Mouse (Mus musculus) heart, adult 18-20 months (tissue): ENCODE measurements around the gene Reep3. TPM values are rescaled to one million over a fixed set of nuclear protein-coding genes. Genes with fewer than 3 reads are reported as not detected.
A peak's percentile ranks its signal among the peaks of the same experiment; 100 is the strongest.

Source experiments
- DNase-seq, 2 experiments: peaks; one replicate each; pipeline ENCODE4 v3.0.0; 2021 to 2022; ENCODE audit warnings: mixed read lengths in 1 of 2
- total RNA-seq, 2 experiments: library from RNA; stranded (reverse); gene quantifications; 2 replicates each; pipeline ENCODE4 v1.2.3; 2021

Reep3 gene
- total RNA-seq, 2 experiments from 2014 or later = 16.0 to 19.6 TPM

DNA sequence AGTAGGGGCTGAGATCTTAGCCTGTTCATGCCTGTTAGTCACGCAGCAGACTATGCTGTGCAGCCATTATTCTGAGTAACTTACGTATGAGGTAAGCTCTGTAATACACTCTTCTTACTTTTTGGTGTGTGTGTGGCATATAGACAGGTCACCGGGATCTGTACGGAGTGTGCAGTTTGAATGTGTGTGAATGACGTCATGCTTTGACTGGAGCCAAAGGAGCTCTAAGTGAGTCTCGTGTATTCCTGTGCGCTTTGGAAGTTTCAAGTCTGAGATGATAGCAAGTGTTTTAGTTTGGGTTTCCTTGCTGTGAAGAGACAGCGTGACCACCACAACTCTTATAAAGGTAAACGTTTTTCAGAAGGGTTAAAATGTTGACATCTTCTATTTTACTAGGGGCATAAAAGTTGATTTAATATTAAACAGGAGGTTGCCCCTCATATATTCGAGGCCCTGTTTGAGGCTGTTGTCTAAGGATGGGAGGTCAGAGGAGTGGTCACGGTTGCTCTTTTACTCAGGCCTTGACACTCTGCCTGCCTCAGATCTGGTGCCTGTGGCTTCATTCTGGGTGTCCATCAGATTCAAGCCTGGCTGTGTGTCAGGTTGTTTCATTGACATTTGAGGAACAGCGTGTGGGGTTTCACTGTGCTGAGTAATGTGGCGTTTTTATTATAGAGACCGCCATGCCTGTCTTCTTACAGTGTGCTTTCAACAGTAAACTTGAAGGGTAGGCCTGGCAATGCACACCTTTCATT is 14.5 kb upstream of the Reep3 start:
- DNase-seq = no peak

DNA sequence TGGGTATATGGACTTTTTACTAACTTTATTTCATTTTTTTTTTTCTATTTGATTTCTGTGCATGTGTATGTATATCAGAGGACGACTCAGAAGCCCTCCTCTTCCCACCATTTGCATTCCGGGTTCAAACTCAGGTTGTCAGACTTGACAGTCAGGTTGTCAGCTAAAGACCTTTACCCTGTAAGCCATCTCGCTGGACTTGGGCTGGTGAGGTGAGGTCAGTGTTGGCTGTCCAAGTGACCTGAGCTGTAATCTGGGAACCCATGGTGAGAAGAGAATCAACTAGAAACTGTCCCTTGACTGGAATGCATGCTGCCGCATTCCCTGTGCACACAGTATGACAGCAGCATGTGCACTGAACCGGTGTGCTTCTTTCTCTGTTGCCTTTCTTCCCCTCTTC is 12.9 kb upstream of the Reep3 start:
- no peak for DNase-seq

DNA sequence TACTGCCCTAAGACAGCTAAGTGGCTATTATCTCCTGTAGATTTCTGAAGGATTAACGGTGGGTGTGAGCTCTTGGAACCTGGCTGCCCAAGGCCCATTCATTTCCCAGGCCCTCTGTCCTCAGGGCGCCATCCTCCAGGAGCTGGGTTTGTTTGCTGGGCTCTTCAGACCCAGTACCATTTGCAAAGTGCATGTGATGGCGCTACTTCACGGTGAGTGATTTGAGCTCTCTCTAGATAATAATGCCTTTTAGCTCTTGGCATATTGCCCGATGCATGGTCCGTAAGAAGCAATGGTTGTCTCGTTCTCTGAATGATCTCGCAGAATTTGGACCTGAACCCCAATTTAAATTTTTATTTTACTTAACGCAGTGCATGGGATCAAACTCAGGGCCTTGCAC is 11.4 kb upstream of the Reep3 start:
- DNase-seq = no peak

DNA sequence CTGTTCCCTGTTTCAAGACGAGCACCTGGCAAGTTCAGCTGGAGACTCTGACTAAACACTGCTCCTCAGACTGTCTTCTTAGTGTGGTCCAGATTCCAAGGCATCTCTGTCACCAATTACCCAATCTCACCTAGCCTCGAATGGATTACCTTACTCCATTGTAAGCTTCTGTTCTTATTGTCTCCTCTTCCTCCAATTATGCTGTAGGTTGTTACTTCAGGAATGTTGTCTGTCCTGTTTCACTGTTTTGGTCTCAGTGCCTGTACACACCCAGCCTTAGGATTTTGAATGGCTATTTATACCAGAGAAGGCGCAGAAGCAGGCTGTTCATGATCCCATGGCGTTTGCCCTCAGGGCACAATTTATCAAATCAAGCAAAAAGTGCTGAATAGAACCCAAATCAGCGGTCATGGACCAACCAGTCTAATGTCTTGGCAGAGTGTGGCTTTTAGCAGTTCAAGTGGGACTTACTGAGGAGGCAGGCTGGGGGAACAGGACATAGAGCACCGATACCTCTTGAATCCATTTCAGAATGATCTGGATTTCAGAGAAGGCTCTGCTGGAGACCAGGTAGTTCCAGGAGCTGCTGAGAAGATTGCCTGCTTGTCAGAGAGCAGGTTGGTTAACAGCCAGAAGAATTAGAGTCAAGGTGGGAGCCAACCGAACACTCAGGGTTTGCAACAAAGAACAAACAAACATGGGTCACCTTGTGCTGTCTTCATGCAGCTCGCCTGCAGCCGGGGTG is 10.4 kb upstream of the Reep3 start:
- DNase-seq = no peak

DNA sequence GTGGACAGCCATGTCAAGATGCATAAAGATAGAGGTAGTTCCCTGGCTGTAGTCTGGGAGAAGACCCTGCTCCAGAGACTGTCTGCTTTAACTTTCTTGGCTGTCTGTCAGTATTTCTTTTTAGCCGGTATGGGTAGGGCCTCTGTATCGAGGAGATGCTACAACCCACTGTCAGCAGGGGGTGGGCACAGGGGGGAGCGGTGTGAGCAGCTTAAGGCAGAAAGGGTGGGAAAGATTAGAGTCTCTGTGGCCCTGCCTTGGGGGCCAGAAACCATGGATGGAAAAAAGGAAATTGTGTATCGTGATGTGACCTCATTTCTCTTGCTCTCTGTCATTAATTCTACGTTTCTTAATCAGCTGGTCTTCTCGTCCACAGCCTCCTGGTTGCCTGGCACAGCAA is 9.7 kb upstream of the Reep3 start:
- no peak for DNase-seq

DNA sequence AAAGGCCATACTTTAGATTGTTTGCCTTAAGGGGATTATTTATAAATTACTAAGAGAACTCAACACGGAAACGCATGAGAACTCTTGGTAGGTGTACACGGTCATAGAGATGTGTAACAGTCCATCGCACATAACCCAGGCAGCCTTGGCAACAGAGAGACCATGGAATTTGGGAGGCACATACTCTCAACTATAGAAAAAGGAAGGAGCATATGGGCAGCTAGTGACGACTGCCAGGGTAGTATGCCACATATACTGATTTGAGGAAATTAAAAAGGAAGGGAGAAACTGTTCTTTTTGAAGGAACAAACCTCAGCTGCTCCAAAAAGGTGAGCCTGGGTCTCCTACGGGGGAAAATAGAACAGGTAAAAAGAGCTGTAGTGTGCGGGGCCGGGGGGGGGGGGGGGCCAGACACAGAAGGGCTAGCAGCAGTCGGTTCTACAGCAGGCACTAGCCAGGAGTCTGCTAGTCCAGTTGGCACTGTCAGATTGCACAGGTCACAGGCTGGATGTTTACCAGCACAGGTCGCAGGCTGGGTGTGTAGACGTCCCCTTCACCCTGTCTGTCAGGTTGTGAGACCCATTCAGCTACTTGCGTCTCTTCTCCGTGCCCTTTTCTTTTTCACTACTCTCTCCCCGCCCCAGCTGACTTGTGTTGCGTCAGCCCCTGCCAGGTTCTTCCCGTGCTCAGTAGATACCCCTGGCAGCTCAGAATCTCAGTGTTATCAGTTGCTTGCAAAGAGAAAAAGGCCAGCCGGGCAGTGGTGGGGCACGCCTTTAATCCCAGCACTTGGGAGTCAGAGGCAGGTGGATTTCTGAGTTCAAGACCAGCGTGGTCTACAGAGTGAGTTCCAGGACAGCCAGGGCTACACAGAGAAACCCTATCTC is 8.8 kb upstream of the Reep3 start:
- peak in 1 of 2 experiments; percentile 36 for DNase-seq

DNA sequence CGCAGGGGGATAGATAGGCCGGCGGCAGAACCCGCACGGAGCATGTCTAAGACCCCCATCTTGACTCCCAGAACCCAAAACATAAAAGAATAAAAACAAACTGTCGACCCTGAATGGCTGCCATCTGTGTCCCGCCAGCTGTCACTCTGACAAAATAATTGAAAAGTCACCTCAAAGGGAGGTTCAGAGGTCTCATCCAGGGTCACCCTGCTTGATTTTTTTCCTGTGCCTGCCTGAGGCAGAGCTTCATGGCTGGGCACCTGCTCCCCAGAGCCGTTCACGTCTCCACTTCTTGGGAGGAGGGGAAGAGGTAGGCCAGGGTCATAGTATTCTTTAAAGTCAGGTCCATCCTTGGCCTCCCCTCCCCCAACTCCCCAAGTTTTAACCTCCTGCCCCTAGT is 7.8 kb upstream of the Reep3 start:
- no peak for DNase-seq

DNA sequence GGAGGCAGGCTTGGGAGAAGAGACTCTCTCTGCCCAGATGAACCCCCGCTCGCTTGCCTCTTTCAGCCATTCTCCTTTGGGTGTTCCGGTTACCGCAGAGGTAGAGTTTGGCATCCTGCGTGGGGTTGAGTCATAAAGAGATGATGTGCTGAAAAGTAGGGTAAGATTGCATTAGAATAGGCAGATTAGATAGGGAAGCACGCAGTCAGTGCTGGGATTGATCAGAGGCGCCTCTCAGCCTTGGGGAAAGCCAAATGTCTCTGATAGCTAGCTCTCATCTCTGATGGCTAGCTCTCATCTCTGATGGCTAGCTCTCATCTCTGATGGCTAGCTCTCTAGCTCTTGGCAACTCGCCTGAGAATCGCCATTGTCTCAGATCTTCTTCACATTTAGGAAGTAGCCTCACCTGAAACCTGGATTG is 4.1 kb upstream of the Reep3 start:
- no peak for DNase-seq

DNA sequence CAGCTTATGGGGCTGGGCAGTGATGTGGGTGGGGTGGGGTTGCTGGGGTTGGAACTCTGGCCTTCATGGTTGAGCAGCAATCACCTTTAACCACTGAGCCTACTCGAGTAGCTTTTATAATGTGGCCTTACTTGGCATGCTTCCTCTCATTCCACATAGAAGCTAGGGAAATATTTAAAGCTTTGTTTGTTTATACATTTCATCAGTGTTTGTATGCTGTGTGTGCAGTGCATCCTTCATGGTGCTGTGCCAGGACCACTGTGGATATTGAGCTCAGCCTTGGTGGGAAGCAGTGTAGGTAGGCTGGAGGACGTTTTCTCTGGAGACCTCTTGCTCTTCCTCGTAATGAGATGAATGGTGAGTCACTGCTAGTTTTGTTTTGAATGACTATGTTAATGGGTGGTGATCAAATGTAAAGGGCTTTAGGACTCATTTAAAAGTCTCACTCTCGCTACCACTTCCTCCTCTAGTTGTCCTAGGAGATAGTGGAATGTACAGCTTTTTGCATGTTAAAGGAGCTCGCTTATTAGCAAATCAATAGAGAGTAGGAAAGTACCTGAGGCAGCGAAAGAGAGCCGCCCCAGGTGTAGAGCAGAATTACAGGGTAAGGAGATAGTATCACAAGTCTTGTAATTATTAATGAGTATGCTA is 3.4 kb upstream of the Reep3 start:
- no peak for DNase-seq

DNA sequence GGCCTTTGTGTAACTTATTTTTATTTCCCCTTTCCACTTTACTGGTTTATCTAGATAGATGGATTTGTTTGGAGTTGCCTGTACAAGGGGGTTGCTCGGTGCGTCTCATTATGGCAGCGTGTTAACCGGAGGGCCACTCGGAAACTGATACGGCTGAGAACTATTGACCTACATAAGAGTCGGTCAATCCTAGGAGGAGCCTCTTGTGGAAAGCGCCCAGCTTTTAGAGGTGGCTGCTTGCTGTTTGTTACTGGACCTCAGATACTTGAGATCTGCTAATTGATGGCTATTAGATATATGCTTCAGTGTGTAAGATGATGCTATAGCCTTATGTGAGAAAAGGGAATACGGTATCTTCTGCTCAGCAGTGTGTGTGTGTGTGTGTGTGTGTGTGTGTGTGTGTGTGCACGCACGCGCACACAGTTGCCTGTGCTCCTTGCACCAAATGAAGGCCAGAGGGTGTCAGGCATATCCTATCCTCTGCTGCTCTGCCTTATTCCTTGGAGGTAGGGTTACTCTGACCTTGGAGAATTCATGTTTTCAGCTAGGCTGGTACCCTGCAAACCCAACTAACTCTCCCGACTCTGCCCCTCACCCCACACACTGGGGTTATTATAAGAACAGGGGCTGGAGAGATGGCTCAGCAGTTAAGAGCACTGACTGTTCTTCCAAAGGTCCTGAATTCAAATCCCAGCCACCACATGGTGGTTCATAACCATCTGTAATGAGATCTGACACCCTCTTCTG is 2.6 kb upstream of the Reep3 start:
- DNase-seq = no peak

DNA sequence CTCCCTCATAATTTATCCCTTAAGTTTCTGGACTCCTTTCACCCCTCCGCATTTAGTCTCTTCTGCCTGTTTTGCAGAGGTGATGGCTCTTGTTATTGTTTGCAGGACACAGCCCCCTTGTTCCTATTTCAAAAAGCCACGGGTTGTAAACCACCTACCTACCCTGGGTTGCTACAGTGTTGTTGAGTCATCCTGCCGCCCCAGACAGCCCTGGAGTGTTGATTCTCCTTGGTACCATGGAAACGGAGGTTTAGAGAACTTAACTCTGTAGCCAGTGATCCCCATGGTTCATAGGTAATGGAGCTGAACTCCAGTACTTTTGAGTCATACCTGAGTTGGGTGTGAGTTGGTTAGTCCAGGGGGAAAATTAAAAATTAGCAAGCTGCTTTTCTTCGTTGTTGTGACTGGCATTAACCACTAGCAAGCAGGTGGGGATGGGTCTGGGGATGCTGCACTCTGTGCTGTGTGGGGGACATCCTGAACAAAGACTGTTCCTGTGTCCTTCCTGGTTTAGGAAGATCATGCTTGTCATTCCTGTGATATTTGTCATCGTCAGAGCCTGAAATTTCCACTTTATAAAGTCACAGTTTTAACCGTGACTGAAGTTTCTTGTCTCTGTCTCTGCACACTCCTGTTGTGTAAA is 1.8 kb upstream of the Reep3 start:
- no peak for DNase-seq

DNA sequence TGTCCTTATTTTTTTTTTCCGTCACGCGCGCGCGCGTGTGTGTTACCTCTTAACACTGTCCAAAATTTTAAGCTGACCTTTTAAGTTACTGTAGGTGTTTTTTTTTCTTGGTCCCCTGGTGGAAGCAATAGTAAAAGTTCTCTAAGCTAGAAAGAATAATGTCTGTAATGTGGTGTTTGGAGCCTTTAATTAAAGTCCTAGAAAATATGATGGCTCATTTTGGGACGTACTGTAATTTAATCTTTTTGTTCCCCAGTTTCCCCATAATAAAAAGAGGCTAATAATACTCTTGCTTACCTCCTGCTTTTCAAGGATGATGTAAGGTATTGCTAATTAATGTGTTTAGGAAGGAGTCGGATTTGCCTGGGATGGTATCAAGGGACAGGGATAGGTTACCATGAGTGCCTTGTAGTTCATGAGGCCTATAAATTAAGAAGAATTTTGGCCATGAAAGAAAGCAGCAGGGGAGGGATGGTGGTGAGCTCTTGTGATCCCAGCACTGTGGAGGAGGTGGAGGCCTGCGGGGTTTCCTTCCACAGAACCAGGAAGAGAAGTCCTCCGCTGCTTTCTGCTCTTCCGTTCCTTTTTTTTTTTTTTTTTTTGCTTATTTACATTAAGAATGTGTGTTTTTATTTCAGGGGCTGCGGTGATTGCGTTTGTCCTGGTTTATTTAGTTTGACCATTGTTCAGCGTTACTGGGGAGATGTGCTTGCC is 849 bp upstream of the Reep3 start:
- no peak for DNase-seq

DNA sequence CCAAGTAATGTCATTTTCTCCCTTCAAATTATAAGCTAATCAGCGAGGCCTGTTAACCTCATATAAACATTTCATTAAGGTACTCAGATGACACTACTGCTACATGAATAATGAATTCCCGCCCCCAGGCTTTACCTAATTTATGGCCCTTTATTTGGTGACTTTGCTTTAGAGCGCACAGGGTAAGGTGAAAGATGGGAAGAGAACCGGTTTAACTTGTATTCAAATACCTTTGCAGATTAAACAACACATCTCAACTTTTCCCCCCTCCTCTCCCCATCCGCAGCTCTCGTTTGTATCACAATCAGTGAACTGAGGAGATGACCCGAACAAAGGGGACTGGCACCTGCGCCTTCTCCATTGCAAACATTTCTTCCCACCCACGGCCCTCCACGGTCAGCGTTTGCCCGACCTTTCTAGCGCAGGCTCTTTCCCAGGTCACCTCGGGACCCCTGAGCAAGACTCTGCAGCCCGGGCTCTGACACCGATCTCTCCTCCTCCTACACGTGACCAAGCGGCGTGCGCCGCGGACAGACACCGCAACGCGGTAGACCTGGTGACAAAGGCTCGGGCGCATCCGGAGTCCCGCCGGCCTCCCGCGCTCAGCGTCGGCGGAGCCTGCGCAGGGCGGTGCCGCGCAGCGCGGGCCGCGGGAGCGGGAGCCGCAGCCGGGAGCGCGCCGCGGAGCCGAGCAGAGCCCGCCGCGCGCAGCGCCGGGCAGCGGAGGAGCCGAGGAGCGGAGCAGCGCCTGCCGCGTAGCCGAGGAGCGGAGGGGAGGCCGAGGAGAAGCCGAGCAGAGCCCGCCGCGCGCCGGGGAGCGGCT is 736 bp downstream of the Reep3 start, which contains the start of gene Jmjd1c:
Gene Jmjd1c, plus strand, starts transcription at position 328 of the 823 bp plus-strand sequence.
- DNase-seq = peak in 1 of 2 experiments; percentile 85

DNA sequence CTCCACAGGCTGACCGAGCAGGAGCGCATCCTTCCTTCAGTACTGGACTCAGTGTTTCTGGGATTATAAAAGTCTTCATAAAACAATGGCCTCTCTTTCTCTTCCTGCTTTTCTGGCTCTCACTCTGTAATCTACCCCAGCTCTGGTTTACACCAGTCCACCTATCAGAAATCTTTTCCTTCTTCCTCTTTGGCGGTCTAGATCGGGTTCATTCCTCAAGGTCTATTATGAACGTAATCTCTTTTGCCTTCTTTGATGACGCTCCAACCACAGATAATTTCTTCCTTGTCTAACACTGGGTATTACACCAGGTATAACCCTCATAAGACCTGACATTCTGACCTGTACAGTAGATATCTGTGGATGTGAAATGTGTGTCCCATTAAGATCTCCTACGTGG is 1.8 kb downstream of the Reep3 start:
- DNase-seq = no peak

DNA sequence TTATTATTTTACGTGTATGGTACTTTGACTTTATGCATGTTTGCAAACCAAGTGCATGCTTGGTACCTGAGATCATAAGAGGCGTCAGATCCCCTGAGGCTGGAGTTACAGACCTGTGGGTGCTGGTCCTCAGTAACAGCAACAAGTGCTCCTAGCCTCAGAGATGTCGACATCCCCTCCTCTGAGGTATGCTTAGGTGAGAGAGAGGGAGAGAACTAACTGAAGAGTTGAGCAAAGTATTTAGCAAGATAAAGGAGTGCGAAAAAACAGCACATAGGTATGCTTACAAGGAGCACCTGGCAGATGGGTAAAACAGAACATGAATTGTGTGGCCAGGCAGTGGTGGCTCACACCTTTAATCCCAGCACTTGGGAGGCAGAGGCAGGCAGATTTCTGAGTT is 6.1 kb downstream of the Reep3 start:
- no peak for DNase-seq

DNA sequence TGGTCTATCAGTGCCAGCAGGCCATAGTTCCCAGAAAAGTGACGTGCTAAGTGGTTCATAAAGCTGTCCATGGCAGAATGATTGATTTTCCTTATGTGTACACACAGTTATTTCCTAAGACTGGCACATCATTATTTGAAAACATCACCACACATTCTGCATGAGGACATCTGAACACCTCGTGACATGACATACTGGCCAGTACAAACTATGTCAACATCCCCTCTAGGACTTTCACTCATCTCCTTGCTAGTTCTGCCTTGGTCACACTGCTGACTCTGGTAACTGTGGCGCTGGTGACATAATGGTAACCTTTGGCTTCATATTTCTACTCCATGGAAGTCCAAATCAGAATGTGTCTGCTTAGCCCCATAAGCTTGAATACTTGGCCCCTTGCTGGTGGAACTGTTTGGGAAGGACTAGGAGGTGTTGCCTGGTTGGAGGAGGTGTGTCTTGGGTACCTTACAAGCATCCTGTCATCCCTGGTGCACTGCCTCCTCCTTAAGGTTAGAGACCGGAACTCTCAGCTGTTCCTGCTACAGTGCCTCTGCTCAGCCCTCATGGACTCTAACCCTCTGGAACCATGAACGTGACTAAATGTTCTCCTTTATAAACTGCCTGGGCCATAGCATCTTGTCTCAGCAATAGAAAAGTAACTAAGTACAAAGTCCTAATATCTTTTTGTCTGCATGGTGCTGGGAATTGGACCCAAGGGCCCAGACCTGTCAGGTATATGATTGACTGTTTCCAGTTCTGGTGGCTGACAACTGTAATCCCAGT is 9.1 kb downstream of the Reep3 start:
- no peak for DNase-seq

DNA sequence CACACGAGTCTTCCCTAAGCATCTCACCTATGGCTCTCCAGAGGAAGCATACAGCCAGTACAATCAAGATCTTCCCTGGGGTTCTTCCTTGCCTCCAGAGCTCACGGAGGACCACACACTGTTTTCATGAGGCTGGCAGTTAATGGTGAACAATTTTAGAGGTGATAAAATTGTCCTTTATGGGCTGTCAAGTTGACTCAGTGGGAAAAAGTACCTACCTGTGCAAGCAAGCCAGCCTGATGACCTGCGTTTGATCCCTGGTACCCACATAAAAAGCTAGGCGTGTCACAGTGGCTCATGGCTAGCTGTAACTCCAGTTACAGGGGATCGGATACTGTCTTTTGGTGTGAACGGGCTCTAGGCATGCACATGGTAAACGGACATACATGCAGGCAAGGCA is 10.8 kb downstream of the Reep3 start:
- DNase-seq = no peak

DNA sequence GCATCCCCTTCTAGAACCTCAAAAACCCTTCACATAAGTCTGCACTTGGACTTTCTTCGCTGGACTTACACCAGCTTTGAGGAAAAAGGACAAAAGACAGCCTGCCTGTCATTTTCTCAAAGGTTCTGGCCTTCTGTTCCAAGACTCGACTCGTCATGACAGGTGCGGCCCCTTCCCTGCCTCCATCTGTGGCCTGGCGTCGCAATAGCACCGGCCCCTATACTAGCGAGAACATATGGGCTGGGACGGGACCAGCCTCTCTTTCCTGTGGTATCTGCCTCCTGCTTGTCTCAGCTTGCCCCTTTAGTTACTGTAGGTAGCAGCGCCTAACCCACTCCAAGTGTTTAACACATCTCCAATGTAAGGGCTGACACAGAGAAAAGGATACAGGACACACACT is 11.6 kb downstream of the Reep3 start:
- DNase-seq = no peak
